Mouse (Mus musculus) adrenal gland, adult 2 months (tissue): ENCODE measurements around the gene Zfp637. TPM values are rescaled to one million over a fixed set of nuclear protein-coding genes. Genes with fewer than 3 reads are reported as not detected.
"Not testable (repeated sequence)": the region's sequence is repeated elsewhere in the genome, so short reads cannot be mapped to it uniquely, and the experiment has no call there.

ENCODE experiments used
- DNase-seq: peaks from one replicate; pipeline ENCODE4 v3.0.0; 2021
- long read RNA-seq: library from polyadenylated mRNA; stranded (forward); transcript quantifications from one replicate; pipeline ENCODE4 v2.0.0, GENCODE M21; 2021
- polyA plus RNA-seq: library from polyadenylated mRNA; depleted of rRNA; stranded (reverse); fragments of >200 nt; gene quantifications from 2 replicates; pipeline ENCODE4 v1.2.3, GENCODE M21; 2012; rRNA removed
- total RNA-seq, 2 experiments: library from RNA; stranded (reverse); gene quantifications; 2 replicates each; pipeline ENCODE4 v1.2.3; 2021

The Zfp637 gene
- total RNA-seq (10 to 100 TPM; 30.8 to 38.1 TPM), polyA plus RNA-seq (13.1 and 18.3 TPM in 2 replicates)
- long read RNA-seq, transcript Zfp637-210 (3 exons, 1,098 nt) = major isoform, 12 of 19 reads
- long read RNA-seq, partial matches to known transcripts = 0 of 19 reads
- long read RNA-seq, other reads (novel, unspliced or antisense) = 1 of 19 reads

GRCm38 (mm10) chr6:117840686-117841510 is at the start of gene Zfp637:
TSS of gene Zfp637 (plus strand) at chr6:117841180.
- peak; percentile 96 for DNase-seq

DNA sequence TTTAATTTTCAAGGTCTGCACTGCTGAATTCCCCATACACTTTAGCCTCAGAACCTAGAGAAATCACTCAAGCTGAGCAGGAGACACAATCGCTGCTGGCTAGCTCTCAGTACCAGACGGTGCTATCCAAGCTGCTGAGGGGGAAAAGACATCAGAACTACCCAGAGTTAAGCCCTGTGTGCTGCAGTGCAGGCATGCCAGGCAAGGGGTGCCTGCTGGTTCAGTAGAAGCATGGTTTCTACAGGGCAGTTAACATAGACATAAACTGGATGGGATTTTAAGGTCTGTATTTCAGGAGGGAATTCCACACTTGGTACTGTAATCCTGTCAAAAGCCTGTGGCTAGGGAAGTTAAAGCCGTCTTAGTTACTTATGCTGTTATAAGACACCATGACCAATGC is 45.7 kb upstream of the Zfp637 start:
- DNase-seq = no peak

DNA sequence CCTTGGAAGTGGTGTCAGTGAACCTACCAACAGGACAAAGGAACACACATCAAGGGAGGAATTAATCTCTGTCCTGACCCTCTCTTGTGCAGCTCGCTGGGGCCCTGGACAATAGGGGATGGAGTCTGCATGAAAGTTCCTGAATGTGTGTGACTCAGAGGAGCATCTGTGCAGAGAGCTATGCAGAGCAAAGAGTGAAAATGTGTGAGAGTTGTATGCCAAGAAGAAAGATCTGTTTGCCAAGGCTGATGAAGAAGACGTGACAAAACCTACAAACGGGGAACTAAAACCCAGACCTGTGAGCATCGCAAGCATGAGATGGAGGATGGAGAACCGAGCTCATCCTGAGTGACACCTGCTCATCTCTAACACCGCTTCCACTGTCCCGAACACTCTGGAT is 40.2 kb upstream of the Zfp637 start:
- no peak for DNase-seq

DNA sequence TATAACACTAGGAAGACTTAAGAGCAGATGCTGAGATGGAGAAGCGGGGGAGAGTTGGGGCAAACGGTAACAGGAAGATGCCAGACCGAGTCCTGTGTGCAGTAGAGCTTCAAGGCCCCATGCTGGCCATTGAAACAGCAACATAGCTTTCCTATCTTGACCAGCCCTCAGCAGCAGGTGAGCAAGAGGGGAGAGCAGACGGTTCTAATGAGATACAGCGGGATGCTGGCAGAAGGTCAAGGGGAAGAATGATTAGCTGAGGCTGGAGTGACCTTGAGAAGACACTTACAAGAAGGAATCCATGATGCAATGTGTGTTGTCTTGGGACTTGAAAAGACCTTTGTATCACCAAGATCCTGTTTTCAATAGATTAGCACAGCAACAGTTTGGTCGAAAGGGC is 39.2 kb upstream of the Zfp637 start:
- DNase-seq = no peak

DNA sequence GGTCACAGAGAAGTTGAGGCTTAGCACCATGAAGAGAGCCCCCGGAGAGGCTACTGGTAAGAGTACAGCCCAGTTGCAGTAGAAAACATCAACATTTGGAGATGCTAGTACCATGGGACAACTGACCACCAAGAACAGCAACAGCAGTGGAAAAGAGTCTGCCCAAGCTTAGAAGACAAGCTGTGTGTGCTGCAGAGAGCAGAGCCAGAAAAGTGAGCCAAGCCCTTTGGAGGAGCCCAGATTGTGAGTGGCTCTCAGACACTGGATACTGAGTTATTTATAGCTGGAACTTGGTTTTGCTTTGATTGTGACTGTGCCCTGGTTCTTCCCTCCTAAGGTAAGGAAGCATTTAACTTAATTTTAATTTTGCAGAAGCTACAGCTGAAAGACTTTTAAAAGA is 33.2 kb upstream of the Zfp637 start:
- DNase-seq = no peak

GRCm38 (mm10) chr6:117809816-117810215 is 31.2 kb upstream of the Zfp637 start:
- no peak for DNase-seq

DNA sequence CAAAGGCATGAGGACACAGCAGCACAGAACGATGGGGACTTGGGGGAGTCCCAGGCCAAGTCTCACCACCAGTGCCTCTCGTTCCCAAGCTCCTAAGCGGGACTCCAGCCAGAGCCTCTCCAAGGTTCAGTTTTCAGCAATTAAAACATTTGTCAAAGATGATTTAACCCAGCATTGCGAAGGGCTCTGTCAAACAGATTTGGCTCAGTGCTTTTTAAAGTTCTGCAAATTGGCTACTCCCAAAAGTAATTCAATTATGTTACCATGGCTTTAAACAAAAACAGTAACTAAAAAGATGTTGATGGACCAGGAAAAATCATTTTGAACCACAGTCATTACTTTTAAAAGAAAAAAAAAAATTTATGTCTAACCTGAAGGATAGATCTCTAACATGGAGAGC is 30.3 kb upstream of the Zfp637 start:
- DNase-seq = no peak

- DNase-seq = no peak
Observed at GRCm38 (mm10) chr6:117811256-117811655, 29.7 kb upstream of the Zfp637 start.

GRCm38 (mm10) chr6:117814681-117815080 is 26.3 kb upstream of the Zfp637 start:
- no peak for DNase-seq

- no peak for DNase-seq
Observed at GRCm38 (mm10) chr6:117817108-117817541, 23.9 kb upstream of the Zfp637 start.

DNA sequence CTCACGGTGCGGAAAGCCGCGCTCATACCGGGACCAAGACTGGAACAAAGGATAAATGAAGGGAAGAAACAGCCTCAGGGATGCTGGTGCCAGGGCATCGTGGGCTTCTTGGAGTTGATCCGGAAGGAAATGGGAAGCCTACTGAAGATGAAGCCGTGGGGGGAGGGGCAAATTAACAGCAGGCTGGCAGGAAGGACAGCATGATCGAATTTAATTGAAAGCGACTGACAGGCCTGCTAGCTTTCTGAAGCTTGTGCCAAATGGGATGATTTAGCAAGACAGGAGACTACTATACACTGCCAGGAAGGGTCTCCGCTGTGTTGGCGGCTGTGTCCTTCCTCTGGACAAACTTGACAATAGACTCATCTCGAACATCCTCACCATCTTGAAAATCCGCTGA is 20.7 kb upstream of the Zfp637 start:
- no peak for DNase-seq

DNA sequence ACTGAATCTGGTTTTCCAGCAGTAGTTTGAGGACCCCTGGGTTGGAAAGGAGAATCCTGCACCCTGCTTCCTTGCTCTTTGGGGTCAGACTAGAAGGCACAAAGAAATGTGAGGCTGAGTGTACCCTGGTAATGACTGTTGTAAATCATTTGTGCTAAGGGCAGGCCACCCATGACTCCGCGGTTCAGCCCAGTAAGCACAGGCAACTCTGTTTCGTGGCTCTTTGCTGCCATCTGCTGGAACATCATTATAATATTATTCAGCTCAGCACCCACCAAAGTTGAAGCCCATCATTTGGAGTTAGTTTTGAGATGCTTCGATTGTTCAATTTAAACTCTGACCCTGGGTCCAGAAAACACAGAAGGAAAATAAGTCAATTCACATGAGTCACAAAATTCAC is 15.6 kb upstream of the Zfp637 start:
- DNase-seq = peak; percentile 59

- DNase-seq = peak; percentile 63
Observed at GRCm38 (mm10) chr6:117828273-117828672, 12.7 kb upstream of the Zfp637 start.

DNA sequence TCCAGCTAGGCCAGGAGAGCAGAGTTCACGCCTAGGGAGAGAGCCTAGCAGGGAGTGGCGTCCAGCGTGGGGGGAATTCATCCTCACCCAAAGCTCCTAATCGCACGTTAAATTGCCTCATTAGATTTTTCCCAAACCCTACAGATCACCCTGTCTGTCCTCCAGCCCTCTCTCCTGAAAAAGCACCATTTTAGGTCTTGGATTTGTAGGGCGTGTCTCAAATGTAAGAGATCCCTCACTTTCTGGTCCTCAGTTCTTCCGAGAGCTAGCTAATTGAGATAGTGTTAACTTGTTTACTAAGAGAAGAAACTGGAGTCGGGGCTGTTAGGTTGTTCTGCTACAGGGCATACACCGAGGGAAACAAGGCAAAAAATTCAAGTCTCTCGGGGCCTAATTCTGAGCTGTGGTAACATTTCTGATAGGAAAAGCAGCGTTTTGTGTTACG is 553 bp downstream of the Zfp637 start:
- DNase-seq = no peak

- no peak for DNase-seq
Observed at GRCm38 (mm10) chr6:117844597-117844996, 3.6 kb downstream of the Zfp637 start.

DNA sequence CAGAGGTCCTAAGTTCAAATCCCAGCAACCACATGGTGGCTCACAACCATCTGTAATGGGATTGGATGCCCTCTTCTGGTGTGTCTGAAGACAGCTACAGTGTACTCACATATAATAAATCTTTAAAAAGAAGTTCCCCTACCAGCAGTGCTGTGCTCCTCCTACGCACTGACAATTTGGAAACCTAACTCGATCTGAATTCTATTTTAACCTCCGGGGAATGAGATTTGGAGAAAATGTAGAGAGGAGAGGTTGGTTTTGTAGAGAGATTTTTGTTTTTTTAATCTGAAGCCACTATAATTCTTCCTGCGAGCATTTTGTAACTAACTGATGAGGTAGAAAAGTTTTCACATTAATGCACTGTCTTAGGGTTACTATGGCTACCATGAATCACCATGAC is 5.7 kb downstream of the Zfp637 start:
- not testable (repeated sequence) for DNase-seq

DNA sequence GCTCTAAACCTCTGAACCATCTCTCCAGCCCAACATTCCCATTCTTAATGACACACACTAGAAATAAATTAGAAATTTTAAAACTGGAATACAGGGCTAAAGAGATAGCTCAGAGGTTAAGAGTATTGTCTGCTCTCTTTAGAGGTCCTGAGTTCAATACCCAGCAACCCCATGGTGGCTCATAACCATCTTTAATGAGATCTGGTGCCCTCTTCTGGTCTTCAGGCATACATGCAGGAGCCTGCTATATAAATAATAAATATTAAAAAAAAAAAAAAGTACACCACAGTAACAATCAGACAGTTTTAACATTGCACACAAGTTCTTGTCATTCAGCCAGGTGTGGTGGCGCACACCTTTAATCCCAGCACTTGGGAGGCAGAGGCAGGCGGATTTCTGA is 6.8 kb downstream of the Zfp637 start:
- no peak for DNase-seq

- DNase-seq = no peak
Observed at GRCm38 (mm10) chr6:117848577-117848976, 7.6 kb downstream of the Zfp637 start.

- DNase-seq = no peak
Observed at GRCm38 (mm10) chr6:117851747-117852146, 10.8 kb downstream of the Zfp637 start.

GRCm38 (mm10) chr6:117857990-117858389 is 17.0 kb downstream of the Zfp637 start:
- no peak for DNase-seq

GRCm38 (mm10) chr6:117861848-117862247 is 20.9 kb downstream of the Zfp637 start, which contains the start of gene Zfp239:
TSS of gene Zfp239 (plus strand) at chr6:117862100.
- peak; percentile 46 for DNase-seq

- DNase-seq = no peak
Observed at GRCm38 (mm10) chr6:117862465-117862864, 21.5 kb downstream of the Zfp637 start.

DNA sequence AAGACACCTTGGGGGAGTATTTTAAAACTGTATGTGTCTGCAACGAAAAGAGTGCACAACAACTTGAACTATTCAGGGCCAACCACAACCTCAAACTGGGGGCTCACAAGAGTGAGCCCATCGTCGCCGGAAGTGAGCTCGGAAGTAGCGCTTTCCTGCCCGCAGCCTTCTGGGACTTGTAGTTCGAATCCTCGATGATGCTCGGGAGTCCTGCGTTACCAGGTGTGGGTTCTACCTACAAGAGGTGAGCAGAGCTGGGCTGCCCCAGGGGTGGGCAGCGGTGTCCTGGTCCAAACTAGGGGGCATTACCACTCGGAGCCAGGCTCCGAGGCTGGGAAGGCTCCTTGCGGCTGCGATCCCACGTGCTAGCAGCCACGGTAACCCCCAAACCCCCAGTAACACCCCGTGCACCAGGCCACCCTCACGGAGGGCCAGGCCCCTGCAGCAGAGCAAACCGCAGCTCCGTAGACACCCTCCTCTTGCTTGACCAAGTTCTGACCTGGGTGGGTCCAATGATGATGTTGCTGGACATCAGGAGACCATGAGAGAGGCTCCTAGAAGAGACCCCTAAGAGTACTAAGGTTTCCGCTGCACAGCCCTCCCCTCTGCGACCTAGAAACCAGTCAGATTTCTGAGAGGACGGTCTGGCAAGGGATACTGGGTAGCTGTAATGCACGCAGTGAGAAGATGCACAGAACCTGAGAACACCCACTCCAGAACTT is 22.1 kb downstream of the Zfp637 start:
- peak; percentile 42 for DNase-seq
